Mouse (Mus musculus) T-helper 2 cell (primary cell): ENCODE measurements around the gene Tk1.

Experiments
- in situ Hi-C: fragments of 300-600 bp; cut with MboI, MseI; formaldehyde crosslinking; loops from one replicate; pipeline ENCODE4 v1.15.1; 2025; ENCODE audit warnings: high pct_unique_total_duplicates

Tk1 gene

DNA sequence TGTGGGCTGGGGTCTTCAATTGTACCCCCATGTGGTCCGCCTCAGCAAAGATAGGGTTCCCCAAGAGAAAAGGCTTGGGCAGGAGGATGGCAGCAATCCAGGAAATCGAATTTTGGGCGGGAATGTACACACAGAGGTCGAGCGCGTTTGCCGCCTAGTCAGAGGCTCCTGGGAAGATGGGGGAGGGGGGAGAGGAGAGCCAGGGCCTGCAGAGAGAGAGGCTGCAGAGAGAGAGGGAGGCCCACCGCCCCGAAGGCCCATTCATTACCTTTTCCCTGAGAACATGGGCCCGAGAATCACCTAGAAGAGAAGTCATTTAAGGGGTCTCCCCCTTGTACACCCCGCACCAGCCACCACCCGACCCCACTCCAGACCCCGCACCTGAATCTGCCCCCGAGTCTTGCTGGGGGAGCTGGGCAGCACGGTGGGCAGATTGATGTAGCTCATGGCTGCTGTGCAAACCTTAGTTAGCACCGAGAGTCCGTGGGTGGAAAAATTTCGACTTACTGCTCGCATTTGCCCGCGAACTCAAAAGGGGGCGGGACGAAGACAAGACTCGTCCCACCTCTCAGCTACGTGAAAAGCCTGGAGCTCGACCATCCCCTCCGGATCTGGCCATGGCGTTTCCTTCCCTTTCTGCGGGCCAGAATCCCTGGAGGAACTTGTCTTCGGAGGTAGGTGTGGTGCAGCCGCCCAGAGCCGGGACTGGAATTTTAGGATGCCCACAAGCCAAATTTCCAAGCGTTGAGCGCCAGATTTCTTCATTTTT is at the start of gene Tk1, which contains the start of gene Afmid:
Gene Tk1 (minus strand): TSS at position 760 of the 769 bp plus-strand sequence.
Gene Afmid (plus strand): TSS at position 592 of the 769 bp plus-strand sequence.
- in situ Hi-C loops = no loop called here

DNA sequence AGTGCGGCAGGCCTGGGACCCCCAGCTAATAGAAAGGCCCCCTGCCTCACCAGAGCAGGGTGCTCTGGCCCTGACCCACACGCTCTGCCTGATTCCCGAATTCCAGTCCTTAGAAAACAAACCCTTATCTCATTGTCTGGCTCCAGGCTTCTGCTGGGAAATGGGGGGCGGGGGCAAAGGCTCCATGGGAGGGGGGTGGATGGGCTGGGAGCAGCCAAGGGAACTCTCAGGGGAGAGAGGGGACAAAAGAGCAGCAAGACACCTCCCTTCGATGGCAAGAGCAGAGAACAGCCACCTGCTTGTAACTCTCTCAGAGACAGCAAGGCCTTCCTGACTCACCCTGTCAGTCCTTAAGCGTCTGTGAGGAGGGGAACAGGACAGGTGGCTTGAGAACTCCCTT is 49.8 kb upstream of the Tk1 start:
- in situ Hi-C loops = loop anchor here (5.0 kb wide), 1 partner anchor 33 kb away; no protein-coding TSS in a partner anchor

DNA sequence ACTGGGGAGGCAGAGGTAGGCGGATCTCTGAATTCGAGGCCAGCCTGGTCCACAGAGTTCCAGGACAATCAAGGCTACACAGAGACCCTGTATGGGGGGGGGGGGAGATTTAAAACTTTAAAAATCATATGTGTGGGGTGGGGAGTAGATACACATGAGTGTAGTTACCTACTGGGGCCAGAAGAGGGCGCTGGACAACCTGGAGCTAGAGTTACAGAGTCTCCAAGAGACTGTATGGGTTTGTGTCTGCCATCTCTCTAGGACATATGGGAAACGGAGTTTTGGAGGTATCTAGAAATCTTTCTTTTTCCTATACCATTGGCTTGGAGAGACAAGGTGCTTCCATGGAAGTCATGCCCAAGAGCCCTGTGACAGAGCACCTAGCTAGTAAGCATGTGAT is 48.5 kb upstream of the Tk1 start:
- in situ Hi-C loops = loop anchor here (5.0 kb wide), 1 partner anchor 148 kb away; no protein-coding TSS in a partner anchor

DNA sequence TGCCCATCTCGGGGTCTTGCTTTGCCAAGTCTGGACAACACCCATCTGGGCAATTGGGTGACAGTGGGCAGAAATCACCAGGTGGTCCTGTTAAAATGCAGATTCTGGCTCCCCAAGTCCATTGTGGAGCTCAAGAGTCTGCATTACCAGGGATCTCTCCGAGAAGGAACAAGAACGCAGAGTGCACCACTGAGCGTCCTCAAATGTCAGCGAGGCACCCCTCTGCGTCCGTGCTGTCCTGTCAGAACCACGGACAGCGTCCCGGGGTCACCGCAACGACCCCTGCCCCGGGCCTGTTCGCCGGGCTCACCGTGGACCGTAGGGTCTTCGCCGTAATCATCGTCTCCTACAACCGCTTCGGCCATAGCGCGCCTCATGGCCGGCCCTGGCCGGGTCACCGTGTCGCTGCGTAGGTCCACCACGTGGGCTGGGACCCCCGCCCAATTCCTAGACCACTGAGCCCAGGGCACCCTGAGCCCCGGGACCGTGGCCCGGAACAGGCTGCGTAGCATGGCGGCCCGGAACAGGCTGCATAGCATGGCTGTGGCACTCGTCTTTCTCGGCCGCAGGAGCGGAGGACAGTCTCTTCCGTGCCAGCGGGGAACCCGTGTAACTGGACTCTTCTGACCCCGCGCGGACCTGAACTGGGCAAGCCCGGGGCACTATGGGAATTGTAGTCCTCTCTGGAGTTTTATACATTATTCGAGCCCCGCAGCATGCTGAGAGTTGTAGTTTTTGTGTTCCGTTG is 47.1 kb upstream of the Tk1 start, which contains the start of gene Tha1:
Gene Tha1 (minus strand): TSS at position 621 of the 748 bp plus-strand sequence.
- in situ Hi-C loops = loop anchor here (5.0 kb wide), 1 partner anchor 149 kb away; no protein-coding TSS in a partner anchor

DNA sequence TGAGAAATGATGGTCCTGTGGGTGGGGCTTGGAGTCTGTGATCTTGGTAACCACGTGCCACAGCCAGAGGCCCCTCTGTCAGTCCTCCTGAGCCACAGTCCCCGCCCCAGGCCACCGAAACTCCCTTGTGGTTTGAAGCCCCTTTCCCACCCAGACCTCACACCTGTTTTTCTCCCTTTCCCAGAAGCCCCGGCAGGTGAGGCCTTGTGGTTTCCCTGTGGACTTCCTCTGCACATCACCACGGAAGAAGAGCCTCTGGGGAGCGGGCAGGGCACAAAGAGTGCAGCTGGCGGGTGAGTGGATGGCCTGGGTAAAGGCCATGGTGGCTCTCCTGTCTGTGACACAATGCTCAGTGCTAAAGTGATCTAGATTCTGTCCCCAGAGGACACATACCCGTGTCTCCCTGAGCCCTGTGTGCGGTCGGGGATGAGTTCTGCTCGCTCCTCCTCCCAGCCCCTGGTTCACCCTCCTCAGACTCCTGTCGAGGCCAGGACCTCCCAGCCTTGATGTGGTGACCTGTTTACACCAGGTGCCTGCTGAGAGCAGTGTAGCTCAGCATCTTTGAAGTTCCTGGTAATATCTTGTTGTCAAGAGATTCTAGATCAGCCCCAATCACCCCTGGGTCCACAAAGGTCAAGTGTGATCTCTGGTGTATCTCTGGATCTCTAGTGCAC is 46.2 kb upstream of the Tk1 start:
- in situ Hi-C loops = loop anchor here (5.0 kb wide), 1 partner anchor 150 kb away; no protein-coding TSS in a partner anchor

DNA sequence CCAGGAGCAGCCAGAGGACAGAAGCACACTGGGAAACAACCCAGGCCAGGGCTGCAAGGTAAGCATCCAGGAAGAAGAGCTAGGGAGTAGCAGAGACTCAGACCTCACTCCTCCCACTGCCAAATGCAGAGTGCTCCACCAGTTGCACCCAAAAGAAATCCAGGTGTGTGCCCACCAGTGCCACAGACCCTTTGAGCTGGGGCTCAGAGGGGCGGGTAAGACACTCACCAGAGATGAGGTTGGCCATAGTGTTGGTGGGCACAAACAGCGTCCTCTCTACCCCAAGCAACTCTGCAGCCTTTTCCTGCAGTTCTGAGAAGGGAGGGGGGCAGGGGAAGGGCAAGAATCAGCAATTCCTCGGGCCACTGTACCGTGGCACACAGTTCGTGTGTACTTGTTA is 45.5 kb upstream of the Tk1 start:
- in situ Hi-C loops = loop anchor here (5.0 kb wide), 1 partner anchor 151 kb away; no protein-coding TSS in a partner anchor

DNA sequence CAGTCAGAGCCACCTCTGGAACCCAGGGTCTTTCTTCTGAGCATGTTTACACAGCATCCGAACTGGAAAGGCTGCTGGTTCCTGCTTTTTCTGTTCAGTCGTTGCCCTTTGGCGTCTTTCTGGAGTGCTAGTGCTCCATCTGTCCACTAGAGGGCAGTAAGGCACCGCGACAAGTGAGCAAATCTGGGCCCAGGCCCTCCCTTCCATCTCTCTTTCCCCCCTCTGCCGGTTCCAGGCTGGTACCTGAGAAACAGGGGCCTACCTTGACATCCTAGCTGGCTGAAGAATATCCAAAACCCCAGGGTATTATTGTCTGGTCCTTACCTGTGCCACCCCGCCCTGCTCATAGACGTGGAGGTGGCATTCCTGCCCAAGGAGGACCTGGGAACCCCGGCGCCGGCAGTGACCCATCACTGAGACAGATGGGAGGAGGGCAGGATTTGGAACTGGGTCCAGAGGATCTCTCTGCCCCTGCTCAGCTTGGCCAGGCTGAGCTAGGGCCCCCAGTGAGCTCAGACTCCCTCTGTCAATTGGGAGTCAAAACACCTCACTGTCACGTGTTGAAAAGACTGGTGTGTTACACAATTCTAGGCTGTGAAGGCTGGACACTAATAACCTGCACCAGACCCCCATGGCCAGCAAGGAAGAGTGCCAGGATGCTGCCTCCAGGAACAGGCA is 44.9 kb upstream of the Tk1 start:
- in situ Hi-C loops = loop anchor here (5.0 kb wide), 1 partner anchor 151 kb away; no protein-coding TSS in a partner anchor

DNA sequence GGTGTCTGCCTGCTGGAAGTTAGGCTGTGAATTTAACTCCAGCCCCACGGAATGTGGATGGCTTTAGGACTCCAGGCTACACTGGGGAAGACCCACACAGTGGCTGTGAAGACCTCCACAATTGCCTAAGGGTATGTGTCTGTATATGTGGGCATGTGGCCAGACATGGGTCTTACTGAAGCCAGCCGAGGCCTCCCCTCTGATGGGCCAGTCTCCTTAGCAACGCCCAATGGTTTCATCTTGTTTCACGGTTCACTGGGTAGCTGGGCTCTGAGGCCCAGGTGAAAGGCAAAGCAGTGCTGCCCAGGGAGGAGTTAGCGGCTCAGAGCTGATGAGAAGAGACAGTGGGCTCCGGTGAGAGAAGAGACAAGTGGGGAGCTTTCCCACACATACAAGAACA is 40.1 kb upstream of the Tk1 start:
- in situ Hi-C loops = no loop called here

DNA sequence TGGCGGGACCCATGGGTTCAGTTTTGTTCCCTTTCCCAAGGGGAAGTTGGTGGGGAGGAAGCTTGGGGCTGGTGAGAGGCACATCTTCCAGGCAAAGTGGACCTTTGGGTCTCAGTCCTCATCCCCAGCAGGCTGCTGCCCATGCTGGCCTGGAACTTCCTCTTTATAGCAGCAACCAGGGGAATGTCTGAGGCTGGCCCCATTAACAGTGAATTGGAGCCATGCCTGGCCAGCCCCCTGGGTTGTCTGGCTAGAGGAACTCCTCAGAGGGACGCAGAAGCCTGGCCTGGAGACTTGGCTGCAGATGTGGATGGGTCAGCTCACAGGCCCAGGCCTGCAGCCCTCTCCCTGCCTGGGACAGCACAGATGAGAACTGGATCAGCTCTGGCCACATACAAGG is 38.9 kb upstream of the Tk1 start:
- in situ Hi-C loops = no loop called here

DNA sequence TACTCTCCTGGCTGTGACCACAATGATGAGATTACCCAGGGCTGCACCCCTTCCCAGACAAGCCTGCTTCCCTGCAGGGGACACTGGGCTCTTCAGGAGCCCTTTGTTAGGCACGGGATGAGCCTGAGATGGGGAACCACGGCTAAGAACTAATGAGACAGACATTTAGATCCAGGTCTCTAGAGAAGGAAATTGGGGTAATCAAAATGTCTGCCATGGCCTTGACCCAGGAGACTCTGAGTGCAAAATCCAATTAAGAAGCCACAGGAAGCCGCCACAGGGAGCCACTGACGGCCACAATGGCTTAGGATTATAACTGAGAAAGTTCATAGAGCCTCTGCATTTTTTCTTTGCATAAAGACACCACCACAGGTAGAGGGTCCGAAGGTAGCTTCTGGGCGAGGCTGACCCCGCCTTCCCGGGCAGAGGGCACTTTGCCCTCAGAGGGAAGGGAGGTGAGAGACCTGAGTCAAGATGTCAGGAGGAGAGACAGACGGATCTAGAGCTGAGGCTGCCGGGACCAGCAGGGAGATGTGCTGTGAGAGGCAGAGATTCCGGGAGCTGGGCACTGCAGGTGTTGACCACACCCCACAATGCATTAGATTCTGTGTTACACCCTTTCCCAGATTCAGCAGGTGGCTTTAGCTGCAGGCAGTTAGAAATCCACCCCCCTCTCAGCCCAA is 37.4 kb upstream of the Tk1 start:
- in situ Hi-C loops = no loop called here

DNA sequence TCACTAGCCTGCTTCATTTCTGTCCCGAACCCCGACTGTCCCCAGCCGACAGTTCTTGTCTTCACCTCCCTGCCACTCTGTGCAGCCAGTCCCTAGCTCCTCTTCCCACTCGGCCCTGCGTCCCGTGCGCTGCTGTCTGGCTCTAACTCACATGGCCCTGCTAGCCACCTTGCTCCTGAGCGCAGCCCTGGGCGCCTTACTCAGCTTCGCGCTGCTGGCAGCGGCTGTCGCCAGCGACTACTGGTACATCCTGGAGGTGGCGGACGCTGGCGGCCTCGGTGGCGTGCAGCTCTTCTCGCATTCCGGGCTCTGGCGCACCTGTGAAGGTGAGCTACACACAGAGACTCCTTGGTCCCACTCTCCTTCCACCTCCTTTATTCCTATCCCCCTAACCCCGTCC is 34.7 kb upstream of the Tk1 start, which contains the start of gene Tmem235:
Gene Tmem235 (plus strand): TSS at position 152 of the 400 bp plus-strand sequence.
- in situ Hi-C loops = no loop called here

DNA sequence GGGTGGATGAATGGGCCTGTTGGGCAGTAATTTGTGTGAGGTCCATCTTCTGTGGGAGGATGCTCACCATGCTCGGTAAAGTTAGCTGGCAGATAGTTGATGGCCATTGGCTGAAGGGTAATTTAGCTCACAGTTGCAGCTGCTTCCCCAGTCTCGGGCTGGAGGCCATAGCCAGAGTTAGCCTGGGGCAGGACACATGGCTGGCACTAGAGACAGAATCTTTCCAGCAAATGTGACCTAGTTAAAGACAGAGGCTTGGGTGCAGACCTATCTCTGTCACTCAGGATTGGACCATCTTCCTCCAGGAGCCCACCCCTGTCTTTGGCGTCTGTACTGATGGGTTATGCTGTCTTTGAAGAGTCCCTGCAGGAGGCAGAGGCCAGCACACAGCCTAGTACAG is 32.5 kb upstream of the Tk1 start:
- in situ Hi-C loops = no loop called here

DNA sequence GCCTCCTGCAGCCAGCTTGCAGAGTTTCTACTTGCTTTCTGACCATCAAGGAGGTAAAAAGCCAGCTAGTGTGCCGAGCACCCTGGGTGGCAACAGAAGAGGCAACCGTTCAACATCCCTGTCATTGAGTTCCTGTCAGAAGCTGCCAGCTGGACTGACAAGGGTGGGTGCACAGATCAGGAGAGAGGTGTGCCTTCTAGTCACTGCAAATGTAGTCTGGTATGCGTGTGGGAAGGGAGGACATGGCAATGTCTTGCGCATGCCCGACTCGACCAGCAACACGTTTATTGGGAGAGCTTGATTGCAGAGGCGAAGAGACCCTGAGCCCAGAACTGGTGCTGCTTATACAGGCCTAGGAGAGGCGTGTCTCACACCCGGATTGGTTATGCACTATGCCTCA is 31.6 kb upstream of the Tk1 start:
- in situ Hi-C loops = no loop called here

DNA sequence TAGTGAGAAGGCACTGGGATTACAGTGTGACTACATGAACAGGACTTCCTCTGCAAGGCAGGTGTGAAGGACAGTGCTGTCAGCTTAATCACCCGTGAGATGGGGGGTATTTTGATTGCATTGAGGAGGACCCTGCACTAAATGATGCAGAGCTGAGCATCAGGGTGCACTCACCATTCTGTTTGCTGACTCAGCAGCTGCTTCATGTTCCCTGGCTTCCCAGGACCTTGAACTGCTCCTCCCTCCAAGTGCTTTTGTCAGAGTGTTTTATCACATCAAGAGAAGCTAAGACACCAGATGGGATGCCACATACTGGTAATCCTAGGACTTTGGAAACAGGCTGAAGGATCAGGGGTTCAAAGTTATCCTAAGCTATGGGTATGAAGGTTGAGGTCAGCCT is 30.1 kb upstream of the Tk1 start:
- in situ Hi-C loops = no loop called here

DNA sequence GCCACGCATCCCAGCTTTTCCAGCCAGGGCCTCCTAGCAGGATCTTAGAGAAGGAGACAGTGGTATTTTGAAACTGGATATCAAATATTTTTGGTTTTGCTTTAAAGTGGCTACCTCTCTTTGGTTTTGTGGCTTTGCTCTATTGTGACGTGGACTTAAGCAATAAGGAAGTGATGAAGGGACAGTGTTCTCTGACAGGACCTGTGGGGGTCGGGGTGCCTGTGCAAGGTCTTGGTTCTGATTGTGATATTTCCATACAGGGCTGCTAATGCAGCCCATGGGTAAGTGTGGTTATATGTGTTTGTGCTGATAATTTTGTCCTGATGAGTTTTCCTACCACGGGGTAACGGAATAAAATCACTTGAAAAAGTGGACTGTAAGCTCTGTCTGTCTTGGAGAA is 29.5 kb upstream of the Tk1 start:
- in situ Hi-C loops = no loop called here

DNA sequence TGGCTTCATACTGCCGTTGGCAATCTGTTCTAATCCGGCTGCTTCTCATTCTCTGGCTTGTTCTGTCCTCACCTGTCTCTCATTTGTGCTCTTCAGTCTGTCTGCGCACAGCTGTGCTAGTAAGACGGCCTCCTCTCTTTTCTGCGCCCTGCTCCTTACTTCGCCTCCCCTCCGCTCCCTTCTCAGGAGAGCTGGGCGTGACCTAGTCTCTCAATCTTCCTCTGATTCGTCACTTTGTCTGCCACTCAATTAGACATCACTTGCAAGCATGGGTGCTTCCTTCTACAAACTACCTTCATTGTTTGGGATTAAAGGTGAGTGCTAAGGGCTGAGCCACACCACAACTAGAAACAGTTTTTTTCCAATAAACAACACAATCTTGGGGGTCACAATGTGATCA is 28.3 kb upstream of the Tk1 start:
- in situ Hi-C loops = no loop called here

DNA sequence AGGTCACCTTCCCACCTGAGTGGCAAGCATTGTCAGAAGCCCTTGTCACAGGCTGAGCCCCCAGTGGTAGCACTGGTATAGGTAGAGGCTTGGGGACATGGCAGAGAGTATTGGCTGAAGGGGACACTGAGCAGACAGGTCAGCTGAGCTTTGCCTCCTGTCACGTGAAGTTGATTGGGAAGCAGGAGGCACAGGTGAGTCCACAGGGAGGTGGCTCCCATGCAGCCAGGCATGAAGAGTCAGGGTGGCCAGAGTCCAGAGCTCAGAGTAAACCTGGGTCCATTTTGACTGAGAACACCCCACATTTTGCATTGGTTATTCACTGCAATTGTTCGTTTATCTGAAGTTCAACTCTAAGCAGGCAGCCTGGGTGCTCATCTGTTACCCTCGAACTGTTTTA is 27.0 kb upstream of the Tk1 start:
- in situ Hi-C loops = no loop called here

DNA sequence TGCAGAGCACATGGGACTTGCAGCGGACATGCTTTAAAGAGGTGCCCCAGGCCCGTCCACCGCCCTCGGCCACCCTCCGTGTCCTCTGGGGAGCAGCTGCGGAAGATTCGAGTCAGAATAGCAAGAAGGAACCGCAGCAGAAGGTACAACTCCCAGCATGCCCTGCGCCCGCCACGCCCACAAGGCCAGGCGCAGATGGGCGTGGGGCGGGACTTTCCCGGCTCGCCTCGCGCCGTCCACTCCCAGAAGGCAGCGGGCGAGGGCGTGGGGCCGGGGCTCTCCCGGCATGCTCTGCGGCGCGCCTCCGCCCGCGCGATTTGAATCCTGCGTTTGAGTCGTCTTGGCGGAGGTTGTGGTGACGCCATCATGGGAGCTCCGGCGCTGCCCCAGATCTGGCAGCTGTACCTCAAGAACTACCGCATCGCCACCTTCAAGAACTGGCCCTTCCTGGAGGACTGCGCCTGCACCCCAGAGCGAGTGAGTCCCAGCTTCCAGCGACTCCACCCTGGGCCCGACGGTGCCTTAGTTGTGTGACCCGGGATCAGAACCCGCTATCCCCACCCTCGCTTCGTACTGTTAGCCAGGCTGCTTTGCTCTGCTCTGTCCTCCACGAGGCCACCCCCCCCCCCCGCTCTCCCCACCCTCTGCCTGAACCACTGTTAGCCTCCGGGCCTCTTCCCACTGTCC is 23.2 kb upstream of the Tk1 start, which contains the start of gene Birc5:
Gene Birc5 (plus strand): TSS at position 267 of the 687 bp plus-strand sequence.
- in situ Hi-C loops = no loop called here

DNA sequence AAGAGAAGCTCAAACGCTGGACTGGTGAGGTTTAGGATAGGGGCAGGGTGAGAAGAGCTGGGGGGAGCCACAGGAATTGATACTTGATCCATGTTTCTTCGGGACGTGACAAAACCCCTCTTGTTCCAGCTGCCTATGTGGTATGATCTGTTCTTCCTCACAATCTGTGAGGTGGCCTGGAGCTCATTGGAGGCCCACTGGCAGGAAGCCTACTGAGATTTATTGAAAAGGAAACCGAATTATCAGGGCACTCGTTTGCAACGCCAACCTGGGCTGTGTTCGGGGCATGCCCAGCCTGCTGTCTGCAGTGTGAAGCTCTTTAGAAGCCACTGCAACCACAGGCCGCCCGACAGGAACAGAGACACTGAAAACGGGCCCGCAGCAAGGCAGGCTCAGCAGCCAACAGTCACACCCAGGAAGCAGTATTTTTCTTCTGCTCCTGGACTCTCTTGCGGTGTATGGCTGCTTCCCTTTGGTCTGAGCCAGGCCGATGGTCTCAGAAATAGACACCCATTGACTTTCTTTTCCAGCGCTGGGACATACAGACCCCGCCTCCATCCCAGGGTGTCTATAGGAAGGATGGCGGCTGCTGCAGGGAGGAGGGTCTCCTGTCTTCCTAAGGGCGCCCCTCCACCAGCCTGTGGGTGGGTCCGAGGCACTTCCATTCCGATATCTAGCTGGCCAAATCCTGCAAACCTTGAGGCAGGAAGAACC is 22.5 kb upstream of the Tk1 start:
- in situ Hi-C loops = no loop called here
